Mouse (Mus musculus) liver, postnatal 0 days (tissue): ENCODE data around the gene Elmo1. TPM values are rescaled to one million over a fixed set of nuclear protein-coding genes. Genes with fewer than 3 reads are reported as not detected.
A peak's percentile ranks its signal among the peaks of the same experiment; 100 is the strongest.

ENCODE experiments used
- ATAC-seq: fragments of 200-750 bp; cut with Nextera tagmentation; 2 replicates; pipeline ENCODE4 v1.8.0; 2017; ENCODE audit warnings: mild to moderate bottlenecking, moderate library complexity
- DNase-seq: peaks from one replicate; pipeline ENCODE4 v3.0.0-alpha.2; 2016
- H3K27ac ChIP-seq: fragments of 300-500 bp; sonication (generic); 2 replicates; pipeline ENCODE4 v1.5.1; 2014; ENCODE audit warnings: antibody characterized with exemption, moderate library complexity, mild to moderate bottlenecking, low read depth
- H3K27me3 ChIP-seq: fragments of 300-500 bp; sonication (generic); 2 replicates; pipeline ENCODE4 v1.6.1; 2014; ENCODE audit warnings: low read length, control low read depth, mixed read lengths; ENCODE audit not compliant: insufficient read depth
- H3K36me3 ChIP-seq: fragments of 300-500 bp; sonication (generic); replicated peaks from 2 replicates; pipeline ENCODE4 v1.6.1; 2014; ENCODE audit warnings: mild to moderate bottlenecking, control low read depth, low read length, moderate library complexity, mixed read lengths; ENCODE audit not compliant: insufficient read depth
- H3K4me1 ChIP-seq: fragments of 300-500 bp; sonication (generic); 2 replicates; pipeline ENCODE4 v1.6.1; 2014; ENCODE audit warnings: antibody characterized with exemption, mild to moderate bottlenecking, control low read depth; ENCODE audit not compliant: insufficient read depth
- H3K4me2 ChIP-seq: fragments of 300-500 bp; sonication (generic); 2 replicates; pipeline ENCODE4 v1.6.1; 2014; ENCODE audit warnings: low read depth, mild to moderate bottlenecking, low read length, moderate library complexity, mixed read lengths
- H3K4me3 ChIP-seq: fragments of 300-500 bp; sonication (generic); 2 replicates; pipeline ENCODE4 v1.5.1; 2014; ENCODE audit warnings: low read depth, low read length
- H3K9ac ChIP-seq: fragments of 300-500 bp; sonication (generic); replicated peaks from 2 replicates; pipeline ENCODE4 v1.6.1; 2014; ENCODE audit warnings: mild to moderate bottlenecking, moderate library complexity
- H3K9me3 ChIP-seq: fragments of 300-500 bp; sonication (generic); 2 replicates; pipeline ENCODE4 v1.6.1; 2016; ENCODE audit warnings: mild to moderate bottlenecking, control low read depth, low read length, mixed read lengths
- CTCF ChIP-seq: sonication (generic); IDR thresholded peaks from 2 replicates; pipeline ENCODE4 v1.5.1; 2016; ENCODE audit warnings: antibody characterized with exemption, low read depth
- EP300 ChIP-seq: IDR thresholded peaks from 2 replicates; pipeline ENCODE4 v1.6.1; 2016; ENCODE audit warnings: antibody characterized with exemption, low read depth, mild to moderate bottlenecking
- WGBS: fragments of 180-500 bp; shearing (Covaris S2); extraction: QIAGEN DNeasy Blood & Tissue Kit; methylation state at CpG from one replicate; pipeline ENCODE4 v1.1.7; 2014; ENCODE audit not compliant: insufficient replicate concordance; 5-methylcytosine and 5-hydroxymethylcytosine counted together
- polyA plus RNA-seq: library from polyadenylated mRNA; unstranded; fragments of >200 nt; fragmentation: Nextera tagmentation; extraction: Ambion mirVana; gene quantifications from 2 replicates; pipeline ENCODE4 v1.2.1, GENCODE M21; 2015

Gene Elmo1
- polyA plus RNA-seq, 1 experiment from 2014 or later = 3.1 TPM

- Histone ChIP-seq H3K9me3 (no peaks in the 10 kb centered on the region), H3K27me3 (no peaks in the 10 kb centered on the region), H3K4me1 (no peaks in the 10 kb centered on the region), H3K4me2 (no peak overlapping the region), H3K36me3 (no peaks in the 10 kb centered on the region), H3K4me3 (no peak overlapping the region), H3K9ac (no peak overlapping the region), H3K27ac (no peak overlapping the region)
- no peak for TF ChIP-seq CTCF
- no peak for TF ChIP-seq EP300
- WGBS = 74% methylated on average over 4 of the region's 4 CpGs
- DNase-seq (no peak), ATAC-seq (no peak)
Measured at GRCm38 (mm10) chr13:20202617-20203016, 112.2 kb downstream of the Elmo1 start.

- H3K4me3 ChIP-seq = no peak overlapping the region
- no peaks in the 10 kb centered on the region for H3K36me3 ChIP-seq
- TF ChIP-seq EP300 = no peak
- H3K4me1 ChIP-seq = no peaks in the 10 kb centered on the region
- ATAC-seq = no peak
- no peaks in the 10 kb centered on the region for H3K9me3 ChIP-seq
- DNase-seq = no peak
- no peak overlapping the region for H3K9ac ChIP-seq
- H3K27ac ChIP-seq = no peak overlapping the region
- H3K4me2 ChIP-seq = no peak overlapping the region
- H3K27me3 ChIP-seq = no peaks in the 10 kb centered on the region
Measured at GRCm38 (mm10) chr13:20204165-20204564, 113.8 kb downstream of the Elmo1 start.

GRCm38 (mm10) chr13:20205007-20205745 lies 114.8 kb downstream of the Elmo1 start:
- DNase-seq = no peak
- Histone ChIP-seq H3K9ac (no peak overlapping the region), H3K4me2 (no peak overlapping the region), H3K9me3 (no peaks in the 10 kb centered on the region), H3K36me3 (peaks cover 1% of the 10 kb centered on the region; the same call in 1 of the 2 replicates), H3K27me3 (no peaks in the 10 kb centered on the region), H3K4me3 (no peak overlapping the region), H3K27ac (no peak overlapping the region), H3K4me1 (no peaks in the 10 kb centered on the region)
- TF ChIP-seq EP300 (no peak), CTCF (no peak)
- 80% methylated on average over 12 of the region's 12 CpGs for WGBS
- ATAC-seq = no peak

GRCm38 (mm10) chr13:20205746-20206145 lies 115.3 kb downstream of the Elmo1 start:
- Histone ChIP-seq H3K36me3 (peaks cover 5% of the 10 kb centered on the region; the same call in 1 of the 2 replicates), H3K4me2 (no peak overlapping the region), H3K9ac (no peak overlapping the region), H3K4me1 (no peaks in the 10 kb centered on the region), H3K27me3 (no peaks in the 10 kb centered on the region), H3K9me3 (no peaks in the 10 kb centered on the region), H3K27ac (no peak overlapping the region), H3K4me3 (no peak overlapping the region)
- 81% methylated on average over 2 of the region's 2 CpGs for WGBS
- ATAC-seq (no peak), DNase-seq (no peak)
- TF ChIP-seq EP300 = no peak
- no peak for TF ChIP-seq CTCF

- DNase-seq = no peak
- peaks cover 5% of the 10 kb centered on the region; the same call in 1 of the 2 replicates for H3K36me3 ChIP-seq
- no peaks in the 10 kb centered on the region for H3K4me1 ChIP-seq
- H3K9me3 ChIP-seq = no peaks in the 10 kb centered on the region
- H3K4me3 ChIP-seq = no peak overlapping the region
- WGBS = 67% methylated on average over 5 of the region's 5 CpGs
- ATAC-seq = no peak; the same call in 1 of the 2 replicates
- no peak overlapping the region for H3K9ac ChIP-seq
- H3K4me2 ChIP-seq = no peak overlapping the region
- H3K27ac ChIP-seq = no peak overlapping the region
- H3K27me3 ChIP-seq = no peaks in the 10 kb centered on the region
- TF ChIP-seq EP300 (no peak), CTCF (no peak)
Measured at GRCm38 (mm10) chr13:20207126-20207525, 116.7 kb downstream of the Elmo1 start.

GRCm38 (mm10) chr13:20207950-20208642 lies 117.7 kb downstream of the Elmo1 start:
- 54% methylated on average over 7 of the region's 7 CpGs for WGBS
- no peak for TF ChIP-seq EP300
- no peak; the same call in 1 of the 2 replicates for TF ChIP-seq CTCF

More at GRCm38 (mm10) chr13:20207950-20208642, 117.7 kb downstream of the Elmo1 start:
- Histone ChIP-seq H3K27ac (peak overlapping the region; percentile 17; the same call in 1 of the 2 replicates), H3K4me3 (no peak overlapping the region), H3K36me3 (peaks cover 5% of the 10 kb centered on the region; the same call in 1 of the 2 replicates), H3K4me2 (no peak overlapping the region), H3K4me1 (no peaks in the 10 kb centered on the region), H3K9me3 (no peaks in the 10 kb centered on the region), H3K9ac (no peak overlapping the region), H3K27me3 (no peaks in the 10 kb centered on the region)
- DNase-seq (no peak), ATAC-seq (no peak)
